ENCODE assay signal across 8 mouse cellular contexts in the genomic region with DNA sequence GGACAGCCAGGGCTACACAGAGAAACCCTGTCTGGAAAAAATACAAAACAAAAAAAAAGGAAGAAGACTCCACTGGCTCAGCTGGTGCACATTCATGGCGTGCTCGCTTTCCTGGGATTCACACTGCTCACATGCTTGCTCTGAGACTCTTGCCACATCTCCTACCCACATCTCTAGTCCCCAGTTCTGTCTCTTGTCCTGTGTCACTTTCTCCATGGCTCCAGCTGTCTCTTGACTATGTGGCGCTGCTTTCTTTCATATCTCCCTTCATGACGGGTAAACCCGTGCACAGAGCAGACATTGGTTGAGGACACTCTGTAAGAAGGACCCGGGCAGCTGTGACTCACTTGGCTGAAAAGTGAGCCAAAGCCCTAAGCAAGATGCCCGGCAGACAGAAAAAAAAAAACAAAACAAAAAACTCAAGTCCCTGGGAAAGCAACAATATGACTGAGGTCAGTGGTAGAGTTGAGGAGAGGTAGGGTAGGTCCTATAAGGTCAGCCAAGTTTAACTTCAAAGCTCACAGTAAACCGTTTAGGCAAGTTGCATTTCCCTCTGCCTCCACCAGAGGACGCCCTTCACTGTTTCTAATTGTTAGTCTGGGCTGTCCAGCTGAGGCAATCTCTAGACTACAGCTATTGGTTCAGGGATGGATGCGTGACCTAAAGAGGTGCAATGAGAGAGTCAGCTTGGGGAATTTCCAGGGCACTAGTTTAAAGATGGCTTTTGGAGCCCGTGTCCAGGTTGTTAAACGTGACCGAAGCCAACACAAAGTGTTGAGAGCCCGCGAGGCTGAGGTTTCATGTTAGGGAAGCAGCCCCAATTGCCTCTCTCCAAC. TPM values are rescaled to one million over a fixed set of nuclear protein-coding genes. Genes with fewer than 3 reads are reported as not detected.
DNase-seq lines count a peak whose midpoint lies in the region; ATAC-seq and TF ChIP-seq lines count a peak whose summit lies in the region.

No protein-coding gene starts in this region.

- no peak for ATAC-seq in kidney, embryonic 15.5 days (replicated peaks; ENCODE audit: low FRiP score)
- ATAC-seq in liver, embryonic 11.5 days (replicated peaks; ENCODE audit: low FRiP score), result peak; percentile 54; the same call in 1 of the 2 replicates

- peaks cover 18% of the 10 kb centered on the region for H3K36me3 ChIP-seq in E14TG2a.4 (ENCODE audit: insufficient read depth, low read length)
- H3K36me3 ChIP-seq in kidney, embryonic 15.5 days, result peaks cover 25% of the 10 kb centered on the region
- H3K36me3 ChIP-seq in liver, embryonic 11.5 days (ENCODE audit: control insufficient read depth, insufficient read depth, low read length), result peaks cover 12% of the 10 kb centered on the region

- WGBS in kidney, embryonic 15.5 days, result 65% methylated on average over 15 of the region's 15 CpGs
- 71% methylated on average over 15 of the region's 15 CpGs for WGBS in liver, embryonic 11.5 days
- 54% methylated on average over 15 of the region's 15 CpGs for WGBS in olfactory bulb, adult 2 months

- H3K27me3 ChIP-seq in E14TG2a.4 (ENCODE audit: insufficient read depth, low read length), result no peaks in the 10 kb centered on the region
- no peaks in the 10 kb centered on the region for H3K27me3 ChIP-seq in kidney, embryonic 15.5 days
- peaks cover 4% of the 10 kb centered on the region; the same call in 1 of the 2 replicates for H3K27me3 ChIP-seq in liver, embryonic 11.5 days (replicated peaks; ENCODE audit: control insufficient read depth, insufficient read depth, low read length)

- H3K9ac ChIP-seq in kidney, embryonic 15.5 days, result no peak overlapping the region
- H3K9ac ChIP-seq in liver, embryonic 11.5 days (ENCODE audit: low read depth, low read length), result no peak overlapping the region

- H3K27ac ChIP-seq in kidney, embryonic 15.5 days, result 0 out of 2 replicates have a peak overlapping the region, but pooled peaks have one; percentile 38
- H3K27ac ChIP-seq in liver, embryonic 11.5 days (ENCODE audit: low read depth, low read length), result no peak overlapping the region
- no peak overlapping the region for H3K27ac ChIP-seq in olfactory bulb, adult 2 months (ENCODE audit: insufficient read depth, low read depth, low read length)

- TF ChIP-seq POLR2A in olfactory bulb, adult 2 months (IDR thresholded peaks at IDR 0.05; ENCODE audit: insufficient read depth, low read depth, low read length), result no peak

- no peak overlapping the region for H3K4me2 ChIP-seq in kidney, embryonic 15.5 days
- no peak overlapping the region for H3K4me2 ChIP-seq in liver, embryonic 11.5 days

- H3K9me3 ChIP-seq in E14TG2a.4 (ENCODE audit: low read length), result no peaks in the 10 kb centered on the region
- no peaks in the 10 kb centered on the region for H3K9me3 ChIP-seq in kidney, embryonic 15.5 days (replicated peaks)
- no peaks in the 10 kb centered on the region for H3K9me3 ChIP-seq in liver, embryonic 11.5 days (ENCODE audit: control insufficient read depth, low read length)

- peaks cover 81% of the 10 kb centered on the region for H3K4me1 ChIP-seq in E14TG2a.4 (replicated peaks; ENCODE audit: low read depth, low read length)
- peaks cover 44% of the 10 kb centered on the region for H3K4me1 ChIP-seq in kidney, embryonic 15.5 days
- peaks cover 4% of the 10 kb centered on the region; the same call in 1 of the 2 replicates for H3K4me1 ChIP-seq in liver, embryonic 11.5 days (replicated peaks; ENCODE audit: control insufficient read depth, insufficient read depth, low read length)
- peaks cover 8% of the 10 kb centered on the region for H3K4me1 ChIP-seq in olfactory bulb, adult 2 months (ENCODE audit: control insufficient read depth, insufficient read depth, low read length)

- H3K4me3 ChIP-seq in E14TG2a.4 (replicated peaks; ENCODE audit: low read length), result peak overlapping the region; percentile 76
- no peak overlapping the region for H3K4me3 ChIP-seq in kidney, embryonic 15.5 days (replicated peaks)
- no peak overlapping the region for H3K4me3 ChIP-seq in liver, embryonic 11.5 days (ENCODE audit: low read depth, low read length)
- no peak overlapping the region for H3K4me3 ChIP-seq in olfactory bulb, adult 2 months (ENCODE audit: insufficient read depth, low read depth, low read length)

- TF ChIP-seq CTCF in E14TG2a.4 (conservative IDR thresholded peaks at IDR 0.05; ENCODE audit: low read length), result peak; percentile 100
- 0 out of 2 replicates have a peak, but pooled peaks have one; percentile 40 for TF ChIP-seq CTCF in olfactory bulb, adult 2 months (IDR thresholded peaks at IDR 0.05; ENCODE audit: insufficient read depth, low read depth, low read length)

- peak; percentile 88 for DNase-seq in adrenal gland, postnatal 14 days
- peak; percentile 58 for DNase-seq in embryo, embryonic 9.5 days (ENCODE audit: extremely low spot score)
- peak; percentile 87 for DNase-seq in heart, adult 8-10 months (ENCODE audit: low spot score)
- DNase-seq in liver, embryonic 11.5 days (ENCODE audit: low spot score), result peak; percentile 64
- peak; percentile 71 for DNase-seq in thymus, postnatal 14 days

RNA-seq across cellular contexts. Expression of a gene that starts 17.3 kb away (rescaled TPM):
- 24.8 and 31.8 TPM in 2 replicates for total RNA-seq in adrenal gland, postnatal 14 days (2021)
- total RNA-seq in heart, adult 8-10 months (2022), result 10 to 100 TPM; 23.4 to 30.6 (median 27.3) TPM
- polyA plus RNA-seq in kidney, embryonic 15.5 days (2015; fragmentation: Nextera tagmentation; extraction: Ambion mirVana), result 18.5 and 18.7 TPM in 2 replicates
- 13.7 and 14.0 TPM in 2 replicates for polyA plus RNA-seq in liver, embryonic 11.5 days (2014; fragmentation: Nextera tagmentation; extraction: Ambion mirVana)
- polyA plus RNA-seq in olfactory bulb, adult 2 months (2012; ENCODE audit: insufficient read depth, insufficient read length, low replicate concordance, missing spikeins), result not detected in 2 replicates

RNA-seq across cellular contexts. Expression of a gene that starts 33.7 kb away (rescaled TPM):
- total RNA-seq in adrenal gland, postnatal 14 days (2021), result 11.9 and 16.1 TPM in 2 replicates
- total RNA-seq in heart, adult 8-10 months (2022), result 10 to 100 TPM in 1 of 4 experiments, 1 to 10 TPM in 3; 8.7 to 12.5 (median 9.4) TPM
- polyA plus RNA-seq in kidney, embryonic 15.5 days (2015; fragmentation: Nextera tagmentation; extraction: Ambion mirVana), result 41.7 and 42.5 TPM in 2 replicates
- polyA plus RNA-seq in liver, embryonic 11.5 days (2014; fragmentation: Nextera tagmentation; extraction: Ambion mirVana), result 18.2 and 21.1 TPM in 2 replicates
- not detected in 2 replicates for polyA plus RNA-seq in olfactory bulb, adult 2 months (2012; ENCODE audit: insufficient read depth, insufficient read length, low replicate concordance, missing spikeins)
